Mouse (Mus musculus) hindbrain, embryonic 13.5 days (tissue): ENCODE results near the gene Ramp2. TPM values are rescaled to one million over a fixed set of nuclear protein-coding genes. Genes with fewer than 3 reads are reported as not detected.
A peak's percentile ranks its signal among the peaks of the same experiment; 100 is the strongest.

Source experiments
- ATAC-seq: fragments of 200-750 bp; cut with Nextera tagmentation; 2 replicates; pipeline ENCODE4 v1.8.0; 2017; ENCODE audit warnings: moderate TSS enrichment; ENCODE audit not compliant: low FRiP score
- H3K27ac ChIP-seq: fragments of 300-500 bp; sonication (generic); 2 replicates; pipeline ENCODE4 v1.5.1; 2015; ENCODE audit warnings: inconsistent platforms, mild to moderate bottlenecking, moderate library complexity
- H3K27me3 ChIP-seq: fragments of 300-500 bp; sonication (generic); 2 replicates; pipeline ENCODE4 v1.6.1; 2015; ENCODE audit warnings: mild to moderate bottlenecking, inconsistent platforms
- H3K36me3 ChIP-seq: fragments of 300-500 bp; sonication (generic); 2 replicates; pipeline ENCODE4 v1.6.1; 2015; ENCODE audit warnings: mild to moderate bottlenecking, inconsistent platforms
- H3K4me1 ChIP-seq: fragments of 300-500 bp; sonication (generic); replicated peaks from 2 replicates; pipeline ENCODE4 v1.6.1; 2015; ENCODE audit warnings: inconsistent platforms
- H3K4me2 ChIP-seq: fragments of 300-500 bp; sonication (generic); 2 replicates; pipeline ENCODE4 v1.6.1; 2015; ENCODE audit warnings: inconsistent platforms, mild to moderate bottlenecking, moderate library complexity
- H3K4me3 ChIP-seq: fragments of 300-500 bp; sonication (generic); 2 replicates; pipeline ENCODE4 v1.5.1; 2015; ENCODE audit warnings: mild to moderate bottlenecking, inconsistent platforms
- H3K9ac ChIP-seq: fragments of 300-500 bp; sonication (generic); 2 replicates; pipeline ENCODE4 v1.6.1; 2015; ENCODE audit warnings: mild to moderate bottlenecking, inconsistent platforms
- H3K9me3 ChIP-seq: fragments of 300-500 bp; sonication (generic); 2 replicates; pipeline ENCODE4 v1.6.1; 2016; ENCODE audit warnings: inconsistent platforms
- WGBS: fragments of 180-500 bp; shearing (Covaris S2); methylation state at CpG from one replicate; pipeline ENCODE4 v1.1.7; 2015; 5-methylcytosine and 5-hydroxymethylcytosine counted together
- polyA plus RNA-seq: library from polyadenylated mRNA; unstranded; fragments of >200 nt; fragmentation: Nextera tagmentation; extraction: Ambion mirVana; gene quantifications from 2 replicates; pipeline ENCODE4 v1.2.1, GENCODE M21; 2015

Gene Ramp2
- polyA plus RNA-seq, 1 experiment from 2014 or later = 94.9 TPM

DNA sequence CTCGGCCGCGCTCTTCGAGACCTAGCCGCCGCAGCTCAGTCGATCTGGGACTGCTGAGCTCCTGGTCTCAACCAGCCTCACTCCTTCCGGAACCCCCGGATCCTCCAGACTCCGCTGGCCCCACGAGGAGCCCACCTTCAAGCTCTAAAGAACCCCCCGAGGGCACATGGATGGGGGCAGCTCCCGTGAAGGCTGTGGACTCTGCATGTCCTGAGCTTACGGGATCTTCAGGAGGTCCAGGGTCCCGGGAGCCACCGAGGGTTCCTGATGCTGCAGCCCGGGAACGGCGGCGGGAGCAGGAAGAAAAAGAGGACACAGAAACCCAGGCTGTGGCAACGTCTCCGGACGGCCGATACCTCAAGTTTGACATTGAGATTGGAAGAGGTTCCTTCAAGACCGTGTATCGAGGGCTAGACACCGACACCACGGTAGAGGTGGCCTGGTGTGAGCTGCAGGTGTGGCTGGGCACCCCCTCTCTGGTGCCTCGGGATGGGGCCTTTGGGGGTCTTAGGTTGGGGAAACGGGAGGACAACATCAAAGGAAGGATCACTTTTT is 15.1 kb downstream of the Ramp2 start:
- Histone ChIP-seq H3K4me3 (peak overlapping the region; percentile 46), H3K27ac (no peak overlapping the region), H3K9ac (peak overlapping the region; percentile 76), H3K36me3 (peaks cover 18% of the 10 kb centered on the region), H3K9me3 (no peaks in the 10 kb centered on the region), H3K4me2 (peak overlapping the region; percentile 92), H3K27me3 (peaks cover 69% of the 10 kb centered on the region), H3K4me1 (peaks cover 50% of the 10 kb centered on the region)
- peak; percentile 46; the same call in 1 of the 2 replicates for ATAC-seq
- under 1% methylated on average over 30 of the region's 30 CpGs for WGBS

DNA sequence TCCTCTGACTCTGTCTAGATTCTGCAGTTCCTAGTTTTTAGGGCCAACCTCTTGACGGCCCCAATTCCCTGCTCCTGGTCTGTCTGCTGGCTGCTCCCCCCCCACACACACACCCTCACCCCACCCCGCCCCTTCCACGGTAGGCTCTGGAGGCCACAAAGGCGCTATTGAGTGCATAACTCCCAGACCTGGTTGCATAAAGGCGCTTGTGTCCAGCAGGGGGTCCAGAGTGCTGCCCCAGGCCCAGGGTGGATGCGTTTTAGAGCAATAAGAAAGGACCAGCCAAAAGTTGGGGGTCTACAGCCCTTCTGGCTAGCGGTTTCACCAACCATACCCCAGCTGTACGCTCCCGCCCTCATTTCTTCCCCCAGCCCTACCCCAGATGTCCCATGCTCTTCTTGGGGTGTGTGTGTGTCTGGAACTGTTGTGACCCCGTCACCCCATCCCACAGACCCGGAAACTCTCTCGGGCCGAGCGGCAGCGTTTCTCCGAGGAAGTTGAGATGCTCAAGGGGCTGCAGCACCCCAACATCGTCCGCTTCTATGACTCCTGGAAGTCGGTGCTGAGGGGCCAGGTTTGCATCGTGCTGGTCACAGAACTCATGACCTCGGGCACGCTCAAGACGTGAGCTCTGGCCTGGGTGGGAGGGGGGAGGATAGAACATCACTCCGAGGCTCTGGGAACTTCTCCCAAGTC is 16.6 kb downstream of the Ramp2 start:
- Histone ChIP-seq H3K9ac (0 out of 2 replicates have a peak overlapping the region, but pooled peaks have one; percentile 19), H3K4me2 (peak overlapping the region; percentile 27; the same call in 1 of the 2 replicates), H3K9me3 (no peaks in the 10 kb centered on the region), H3K4me3 (peak overlapping the region; percentile 19), H3K36me3 (peaks cover 14% of the 10 kb centered on the region), H3K27me3 (peaks cover 80% of the 10 kb centered on the region), H3K4me1 (peaks cover 50% of the 10 kb centered on the region), H3K27ac (no peak overlapping the region)
- no peak for ATAC-seq
- WGBS = 2% methylated on average over 24 of the region's 24 CpGs

DNA sequence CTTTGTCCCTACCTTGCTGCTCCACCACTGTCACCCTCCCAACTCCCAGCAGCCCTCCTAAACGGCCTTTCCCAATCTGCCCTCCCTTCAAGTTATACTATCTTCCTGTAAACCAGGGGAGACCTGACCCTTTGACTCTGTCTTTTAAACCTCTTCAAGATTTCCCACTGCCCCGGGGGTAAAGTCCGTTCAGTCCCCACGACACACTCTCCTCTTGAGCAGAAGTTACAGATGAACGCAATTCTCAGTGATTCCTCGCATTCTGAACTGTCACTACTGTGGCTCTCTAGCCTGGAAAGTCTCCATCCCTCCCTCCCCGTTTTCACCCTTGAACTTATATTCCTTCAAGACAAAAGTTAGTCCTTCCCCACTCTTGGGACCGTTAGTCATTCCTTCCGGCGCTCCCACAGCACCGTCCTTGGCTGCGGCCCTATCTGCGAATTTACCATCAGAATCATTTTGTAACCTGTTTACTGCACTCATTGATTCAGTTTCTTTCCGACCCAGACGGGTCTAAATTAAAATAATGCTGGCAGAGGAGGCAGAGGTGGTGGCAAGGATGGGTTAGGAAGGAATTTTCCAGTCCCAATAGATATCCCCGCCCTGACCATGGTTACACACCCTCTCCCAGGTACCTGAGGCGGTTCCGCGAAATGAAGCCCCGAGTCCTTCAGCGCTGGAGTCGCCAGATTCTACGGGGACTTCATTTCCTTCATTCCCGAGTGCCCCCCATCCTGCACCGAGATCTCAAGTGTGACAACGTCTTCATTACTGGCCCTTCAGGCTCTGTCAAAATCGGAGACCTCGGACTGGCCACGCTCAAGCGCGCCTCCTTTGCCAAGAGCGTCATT is 17.5 kb downstream of the Ramp2 start:
- WGBS = 3% methylated on average over 32 of the region's 32 CpGs
- Histone ChIP-seq H3K27me3 (peaks cover 86% of the 10 kb centered on the region), H3K4me1 (peaks cover 50% of the 10 kb centered on the region), H3K4me3 (no peak overlapping the region), H3K9me3 (no peaks in the 10 kb centered on the region), H3K9ac (no peak overlapping the region), H3K4me2 (no peak overlapping the region), H3K27ac (no peak overlapping the region), H3K36me3 (peaks cover 8% of the 10 kb centered on the region)
- no peak for ATAC-seq

DNA sequence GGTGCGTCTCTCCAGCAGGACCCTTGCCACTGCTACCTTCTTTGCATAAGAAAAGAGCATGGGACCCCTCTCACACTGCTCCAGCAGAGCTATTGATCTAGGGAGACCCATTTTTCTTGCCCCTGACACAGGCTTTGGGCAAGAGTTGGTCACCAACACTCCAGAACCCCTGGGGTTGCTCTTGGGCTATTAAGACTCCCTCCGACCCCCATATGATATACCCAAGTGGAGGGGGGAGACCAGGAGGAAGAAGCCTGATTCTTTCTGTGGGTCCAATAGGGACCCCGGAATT is 18.1 kb downstream of the Ramp2 start:
- 4% methylated on average over 3 of the region's 3 CpGs for WGBS
- H3K27me3 ChIP-seq = peaks cover 89% of the 10 kb centered on the region
- H3K4me2 ChIP-seq = no peak overlapping the region
- H3K36me3 ChIP-seq = 0 out of 2 replicates have a peak, but pooled peaks cover 4% of the 10 kb centered on the region
- no peak overlapping the region for H3K9ac ChIP-seq
- H3K27ac ChIP-seq = no peak overlapping the region
- H3K4me1 ChIP-seq = peaks cover 50% of the 10 kb centered on the region
- no peaks in the 10 kb centered on the region for H3K9me3 ChIP-seq
- no peak for ATAC-seq
- H3K4me3 ChIP-seq = no peak overlapping the region

DNA sequence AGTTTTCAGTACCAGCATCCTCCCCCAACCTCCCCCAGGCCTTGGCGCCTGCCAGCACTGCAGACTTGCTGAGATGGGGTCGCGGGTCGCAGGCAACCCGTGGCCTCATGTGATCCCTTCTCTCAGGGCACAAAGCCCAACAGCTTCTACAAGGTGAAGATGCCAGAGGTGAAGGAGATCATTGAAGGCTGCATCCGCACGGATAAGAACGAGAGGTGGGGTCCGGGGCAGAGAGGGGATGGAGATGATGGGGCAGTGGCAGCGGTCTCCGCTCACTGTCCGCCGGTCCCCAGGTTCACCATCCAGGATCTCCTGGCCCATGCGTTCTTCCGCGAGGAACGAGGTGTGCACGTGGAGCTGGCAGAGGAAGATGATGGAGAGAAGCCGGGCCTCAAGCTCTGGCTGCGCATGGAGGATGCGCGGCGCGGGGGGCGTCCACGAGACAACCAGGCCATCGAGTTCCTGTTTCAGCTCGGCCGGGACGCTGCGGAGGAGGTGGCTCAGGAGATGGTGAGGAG is 19.2 kb downstream of the Ramp2 start:
- Histone ChIP-seq H3K36me3 (no peaks in the 10 kb centered on the region), H3K4me3 (peak overlapping the region; percentile 34), H3K9ac (peak overlapping the region; percentile 49), H3K27me3 (peaks cover 80% of the 10 kb centered on the region), H3K27ac (no peak overlapping the region), H3K4me2 (peak overlapping the region; percentile 59), H3K4me1 (peaks cover 48% of the 10 kb centered on the region), H3K9me3 (no peaks in the 10 kb centered on the region)
- no peak for ATAC-seq
- WGBS = 1% methylated on average over 31 of the region's 31 CpGs

DNA sequence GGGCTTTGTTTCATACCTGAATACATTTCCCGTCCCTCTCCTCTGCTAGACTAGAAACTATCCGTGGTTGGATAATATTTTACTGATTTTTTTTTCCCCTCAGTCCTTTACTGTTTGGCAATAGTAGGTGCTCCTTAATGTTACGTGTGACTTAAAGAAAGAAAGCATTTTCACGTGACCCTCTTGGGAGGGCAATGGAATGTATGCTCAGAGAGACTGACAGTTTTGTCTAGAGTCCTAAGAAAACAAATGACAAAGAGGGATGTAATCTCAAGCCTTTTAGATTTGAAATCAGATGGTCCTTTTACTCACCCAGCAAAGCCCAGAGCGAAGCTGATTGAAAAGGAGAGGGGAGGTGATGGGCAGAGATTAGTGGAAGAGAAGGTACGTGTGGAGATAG is 20.1 kb downstream of the Ramp2 start:
- Histone ChIP-seq H3K27me3 (peaks cover 71% of the 10 kb centered on the region), H3K4me3 (no peak overlapping the region), H3K9ac (no peak overlapping the region), H3K4me2 (peak overlapping the region; percentile 59; the same call in 1 of the 2 replicates), H3K4me1 (peaks cover 40% of the 10 kb centered on the region), H3K36me3 (no peaks in the 10 kb centered on the region), H3K9me3 (no peaks in the 10 kb centered on the region), H3K27ac (no peak overlapping the region)
- no peak for ATAC-seq
- WGBS = 20% methylated on average over 6 of the region's 6 CpGs

DNA sequence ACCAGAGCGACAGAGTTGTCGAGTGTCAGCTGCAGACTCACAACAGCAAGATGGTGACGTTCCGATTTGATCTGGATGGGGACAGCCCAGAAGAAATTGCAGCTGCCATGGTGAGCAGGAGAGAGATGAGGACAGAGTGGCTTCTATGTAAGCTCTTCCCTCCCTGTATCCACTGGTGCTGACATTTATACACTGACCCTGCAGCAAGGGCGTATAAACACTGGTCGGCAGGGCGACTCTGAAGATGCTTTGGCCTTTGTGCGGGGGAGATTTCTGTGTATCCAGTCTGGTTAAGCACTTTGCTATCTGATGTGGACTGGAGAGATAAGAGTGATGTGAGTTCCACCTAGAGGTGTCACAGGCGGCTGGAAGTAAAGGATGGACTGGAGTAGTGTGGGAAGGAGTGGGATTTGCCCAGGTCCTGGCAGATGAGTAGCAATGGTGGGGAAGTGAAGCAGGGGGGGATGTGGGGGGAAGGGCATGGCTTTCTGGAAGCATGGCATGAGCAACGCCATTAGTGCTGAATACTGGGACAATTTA is 23.8 kb downstream of the Ramp2 start:
- Histone ChIP-seq H3K4me2 (peak overlapping the region; percentile 23; the same call in 1 of the 2 replicates), H3K36me3 (no peaks in the 10 kb centered on the region), H3K27me3 (peaks cover 36% of the 10 kb centered on the region), H3K9me3 (no peaks in the 10 kb centered on the region), H3K4me3 (no peak overlapping the region), H3K4me1 (peaks cover 16% of the 10 kb centered on the region), H3K9ac (peak overlapping the region; percentile 39; the same call in 1 of the 2 replicates), H3K27ac (peak overlapping the region; percentile 76)
- WGBS = 34% methylated on average over 10 of the region's 10 CpGs
- no peak for ATAC-seq

DNA sequence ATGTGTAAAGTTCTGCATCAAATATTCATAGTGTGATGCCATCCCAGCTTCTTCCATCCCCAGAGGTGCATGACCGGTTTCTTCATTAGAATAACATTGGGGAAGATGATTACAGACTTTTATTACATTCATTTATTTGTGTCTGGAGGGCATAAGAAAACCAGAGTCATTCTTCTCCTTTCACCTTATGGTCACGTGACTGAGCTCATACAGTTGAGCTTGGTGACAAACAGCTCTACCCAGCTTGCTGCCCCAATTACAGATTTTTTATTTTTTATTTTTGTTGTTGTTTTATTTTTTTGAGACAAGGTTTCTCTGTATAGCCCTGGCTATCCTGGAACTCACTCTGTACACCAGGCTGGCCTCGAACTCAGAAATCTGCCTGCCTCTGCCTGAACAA is 26.6 kb downstream of the Ramp2 start:
- Histone ChIP-seq H3K4me3 (no peak overlapping the region), H3K4me2 (no peak overlapping the region), H3K9me3 (no peaks in the 10 kb centered on the region), H3K4me1 (peaks cover 24% of the 10 kb centered on the region), H3K27ac (no peak overlapping the region), H3K36me3 (peaks cover 4% of the 10 kb centered on the region), H3K9ac (no peak overlapping the region), H3K27me3 (peaks cover 20% of the 10 kb centered on the region)
- WGBS = 81% methylated on average over 3 of the region's 3 CpGs
- no peak for ATAC-seq

DNA sequence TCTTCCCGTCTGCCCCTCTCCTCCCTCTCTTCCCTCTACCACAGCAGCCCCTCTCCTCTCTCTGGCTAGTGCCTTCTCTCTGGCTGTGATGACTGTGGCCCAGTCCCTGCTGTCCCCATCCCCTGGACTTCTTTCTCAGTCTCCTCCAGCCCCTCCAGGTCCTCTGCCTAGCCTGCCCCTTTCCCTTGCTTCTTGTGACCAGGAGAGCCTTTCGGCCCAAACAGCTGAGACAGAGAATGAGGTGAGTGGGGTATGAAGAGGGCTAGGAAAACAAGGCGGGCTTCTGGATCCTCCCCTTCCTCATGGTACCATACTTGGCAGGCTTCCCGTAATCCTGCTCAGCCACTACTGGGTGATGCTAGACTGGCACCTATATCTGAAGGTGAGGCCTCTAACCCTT is 29.5 kb downstream of the Ramp2 start:
- H3K4me2 ChIP-seq = no peak overlapping the region
- no peak overlapping the region for H3K9ac ChIP-seq
- peaks cover 4% of the 10 kb centered on the region for H3K36me3 ChIP-seq
- no peak overlapping the region for H3K4me3 ChIP-seq
- no peak overlapping the region for H3K27ac ChIP-seq
- H3K27me3 ChIP-seq = peaks cover 13% of the 10 kb centered on the region; the same call in 1 of the 2 replicates
- no peaks in the 10 kb centered on the region for H3K9me3 ChIP-seq
- ATAC-seq = no peak
- H3K4me1 ChIP-seq = peaks cover 30% of the 10 kb centered on the region
- 79% methylated on average over 4 of the region's 4 CpGs for WGBS

DNA sequence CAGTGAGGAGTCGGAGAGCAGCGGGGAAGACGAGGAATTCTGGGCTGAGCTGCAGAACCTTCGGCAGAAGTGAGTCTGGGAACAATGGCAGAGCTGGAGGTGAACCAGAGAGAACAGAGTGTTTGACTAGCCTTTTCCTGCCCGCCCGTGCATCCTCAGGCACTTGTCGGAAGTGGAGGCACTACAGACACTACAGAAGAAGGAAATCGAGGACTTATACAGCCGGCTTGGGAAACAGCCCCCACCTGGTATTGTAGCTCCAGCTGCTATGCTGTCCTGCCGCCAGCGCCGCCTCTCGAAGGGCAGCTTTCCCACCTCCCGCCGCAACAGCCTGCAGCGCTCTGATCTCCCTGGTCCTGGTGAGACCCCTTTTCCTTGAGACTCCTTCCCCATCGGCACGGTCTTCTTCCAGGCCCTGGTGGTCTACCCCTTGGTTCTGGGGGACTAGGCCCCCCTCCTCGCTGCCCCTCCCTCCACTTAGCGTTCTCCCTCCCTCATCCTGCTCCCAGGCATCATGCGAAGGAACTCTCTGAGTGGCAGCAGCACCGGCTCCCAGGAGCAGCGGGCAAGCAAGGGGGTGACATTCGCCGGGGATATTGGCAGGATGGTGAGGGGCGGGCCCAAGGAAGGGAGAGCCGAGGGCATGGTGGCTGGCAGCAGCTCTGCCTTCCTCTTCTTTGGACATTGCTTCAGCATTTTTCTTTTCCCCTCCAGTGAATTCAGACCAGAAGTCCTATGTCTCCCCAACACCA is 30.7 kb downstream of the Ramp2 start:
- Histone ChIP-seq H3K9me3 (no peaks in the 10 kb centered on the region), H3K4me1 (peaks cover 30% of the 10 kb centered on the region), H3K9ac (peak overlapping the region; percentile 46), H3K36me3 (peaks cover 4% of the 10 kb centered on the region), H3K27me3 (peaks cover 18% of the 10 kb centered on the region; the same call in 1 of the 2 replicates), H3K4me2 (peak overlapping the region; percentile 91), H3K4me3 (peak overlapping the region; percentile 9; the same call in 1 of the 2 replicates), H3K27ac (no peak overlapping the region)
- 33% methylated on average over 27 of the region's 27 CpGs for WGBS
- ATAC-seq = no peak

DNA sequence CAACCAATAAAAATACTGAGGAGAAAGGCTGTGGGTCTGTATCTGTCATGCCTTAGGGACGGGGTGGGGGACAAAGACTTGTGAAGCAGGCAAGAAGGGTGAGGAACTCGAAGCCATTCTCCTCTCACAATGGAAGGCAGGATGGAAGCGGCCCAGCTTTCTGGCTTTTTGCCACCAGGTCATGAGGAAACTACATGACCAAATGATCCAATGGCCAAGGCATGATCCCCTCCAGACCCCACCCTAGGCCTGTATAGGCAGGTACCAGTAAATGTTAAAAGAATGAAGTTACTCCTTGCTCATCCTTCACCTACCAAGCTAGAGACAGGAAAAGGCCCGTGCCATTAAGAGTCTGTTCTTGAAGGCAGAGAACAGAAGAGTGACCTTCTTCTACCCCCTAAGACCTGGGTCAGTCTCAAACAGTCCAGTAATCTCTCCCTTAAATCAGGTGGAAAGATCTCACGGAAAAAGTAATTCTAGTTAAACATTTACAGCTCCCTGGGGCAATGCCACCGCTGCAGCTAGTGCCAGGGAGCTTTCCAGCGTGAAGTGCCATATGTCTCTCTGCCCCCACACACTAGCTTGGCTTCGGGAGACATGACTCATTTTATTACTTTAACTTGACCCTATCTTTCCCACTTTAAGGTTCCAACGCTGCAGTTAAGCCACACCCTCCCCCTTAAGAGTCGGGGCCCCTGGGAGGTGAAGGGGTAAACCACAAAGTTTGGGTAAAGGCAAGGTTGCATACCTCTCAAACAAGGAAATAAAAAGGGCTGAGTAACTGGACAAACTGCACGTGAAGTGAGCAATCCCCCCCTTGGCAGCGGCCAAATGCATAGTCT is 31.8 kb downstream of the Ramp2 start:
- Histone ChIP-seq H3K27ac (no peak overlapping the region), H3K9ac (peak overlapping the region; percentile 89), H3K4me3 (peak overlapping the region; percentile 82), H3K36me3 (peaks cover 4% of the 10 kb centered on the region), H3K4me2 (peak overlapping the region; percentile 91), H3K9me3 (no peaks in the 10 kb centered on the region), H3K4me1 (peaks cover 30% of the 10 kb centered on the region), H3K27me3 (peaks cover 18% of the 10 kb centered on the region; the same call in 1 of the 2 replicates)
- no peak for ATAC-seq
- WGBS = 75% methylated on average over 12 of the region's 12 CpGs
